Mouse (Mus musculus): Measurements from ENCODE around the gene Brap. TPM values are rescaled to one million over a fixed set of nuclear protein-coding genes. Genes with fewer than 3 reads are reported as not detected.
A peak's percentile ranks its signal among the peaks of the same experiment; 100 is the strongest.

The Brap gene
- total and polyA plus RNA-seq, 2 experiments, result 48.1 to 95.5 TPM

- TF ChIP-seq CTCF (IDR thresholded peaks at IDR 0.05; ENCODE audit: low read depth, low read length), result no peak
- no peak for TF ChIP-seq POLR2A (IDR thresholded peaks at IDR 0.05; ENCODE audit: extremely low read depth, insufficient read depth, low read length)
- Histone ChIP-seq H3K79me2 (ENCODE audit: control insufficient read depth, insufficient read depth, low read length) (peaks cover 38% of the 10 kb centered on the region), H3K4me1 (ENCODE audit: control insufficient read depth, insufficient read depth, low read length) (peaks cover 16% of the 10 kb centered on the region), H3K27ac (replicated peaks; ENCODE audit: insufficient read depth, low read depth, low read length) (peak overlapping the region; percentile 82), H3K36me3 (ENCODE audit: control insufficient read depth, insufficient read depth, low read length) (no peaks in the 10 kb centered on the region; the same call in 1 of the 2 replicates), H3K9ac (ENCODE audit: low read depth, low read length) (peak overlapping the region; percentile 97), H3K4me3 (ENCODE audit: insufficient read depth, low read depth, low read length) (peak overlapping the region; percentile 99), H3K27me3 (ENCODE audit: control insufficient read depth, insufficient read depth, low read length) (no peaks in the 10 kb centered on the region)
- DNase-seq (ENCODE audit: extremely low read depth, low read depth, low spot score), result no peak
- WGBS, result under 1% methylated on average over 58 of the region's 66 CpGs
Measured at GRCm38 (mm10) chr5:121712232-121712933, 52.0 kb downstream of the Brap start.

DNA sequence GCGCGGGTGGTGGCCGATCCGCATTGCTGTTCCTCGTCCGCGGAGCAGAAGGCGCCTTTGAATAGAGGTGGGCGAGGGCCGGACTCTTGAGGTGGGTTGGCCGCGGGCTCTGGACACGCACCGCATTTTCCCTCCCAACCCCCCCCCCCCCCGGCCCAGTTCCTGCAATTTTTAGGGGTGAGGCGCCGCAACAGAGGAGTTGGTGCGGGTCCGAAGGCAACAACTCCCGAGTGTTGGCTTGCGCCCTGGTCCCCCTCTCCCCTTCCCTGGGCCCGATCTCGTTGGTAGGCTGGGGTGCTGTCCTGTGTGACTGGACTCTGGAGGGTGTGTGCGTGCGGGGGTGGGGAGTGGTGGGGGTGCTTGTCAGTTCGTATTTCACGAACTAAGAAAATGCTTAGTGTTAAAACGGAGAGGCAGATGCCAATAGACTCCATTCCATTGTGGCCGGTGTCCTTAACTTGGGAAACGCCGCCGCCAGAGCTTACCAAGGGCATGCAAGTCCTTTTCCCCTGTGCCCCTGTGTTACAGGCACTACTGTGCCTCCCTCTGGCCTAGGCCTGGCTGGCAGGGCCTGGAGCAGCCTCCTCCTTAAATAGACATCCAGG is 52.7 kb downstream of the Brap start:
- TF ChIP-seq POLR2A (IDR thresholded peaks at IDR 0.05; ENCODE audit: extremely low read depth, insufficient read depth, low read length) (no peak), CTCF (IDR thresholded peaks at IDR 0.05; ENCODE audit: low read depth, low read length) (no peak)
- peak overlapping the region; percentile 82 for H3K27ac ChIP-seq (replicated peaks; ENCODE audit: insufficient read depth, low read depth, low read length)
- peaks cover 43% of the 10 kb centered on the region for H3K79me2 ChIP-seq (ENCODE audit: control insufficient read depth, insufficient read depth, low read length)
- peak overlapping the region; percentile 99 for H3K4me3 ChIP-seq (ENCODE audit: insufficient read depth, low read depth, low read length)
- H3K36me3 ChIP-seq (ENCODE audit: control insufficient read depth, insufficient read depth, low read length), result no peaks in the 10 kb centered on the region; the same call in 1 of the 2 replicates
- WGBS, result under 1% methylated on average over 32 of the region's 32 CpGs
- H3K4me1 ChIP-seq (ENCODE audit: control insufficient read depth, insufficient read depth, low read length), result peaks cover 16% of the 10 kb centered on the region
- H3K27me3 ChIP-seq (ENCODE audit: control insufficient read depth, insufficient read depth, low read length), result no peaks in the 10 kb centered on the region
- H3K9ac ChIP-seq (ENCODE audit: low read depth, low read length), result peak overlapping the region; percentile 97
- peak; percentile 71 for DNase-seq (ENCODE audit: extremely low read depth, low read depth, low spot score)

DNA sequence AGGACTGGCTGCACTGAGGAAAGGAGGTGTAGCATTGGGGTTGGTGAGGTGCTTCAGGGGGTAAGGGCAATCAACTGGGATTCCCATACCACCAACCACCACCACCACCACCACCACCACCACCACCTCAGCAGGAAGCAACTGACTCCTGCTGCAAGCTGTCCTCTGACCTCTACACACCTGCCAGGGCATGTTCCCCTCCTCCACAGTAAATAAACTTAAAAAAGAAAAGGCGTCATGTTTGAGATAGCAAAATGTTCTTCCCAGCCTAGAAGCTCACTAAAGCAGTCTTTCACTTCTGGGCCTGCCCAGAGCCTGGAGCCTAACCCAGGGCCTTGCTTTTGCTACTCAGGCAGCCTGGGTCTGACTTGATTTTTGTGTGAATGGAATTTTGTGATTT is 54.0 kb downstream of the Brap start:
- WGBS, result 23% methylated on average over 1 of the region's 1 CpGs
- Histone ChIP-seq H3K79me2 (ENCODE audit: control insufficient read depth, insufficient read depth, low read length) (peaks cover 47% of the 10 kb centered on the region), H3K36me3 (ENCODE audit: control insufficient read depth, insufficient read depth, low read length) (no peaks in the 10 kb centered on the region; the same call in 1 of the 2 replicates), H3K27ac (replicated peaks; ENCODE audit: insufficient read depth, low read depth, low read length) (peak overlapping the region; percentile 93), H3K4me3 (ENCODE audit: insufficient read depth, low read depth, low read length) (no peak overlapping the region), H3K4me1 (ENCODE audit: control insufficient read depth, insufficient read depth, low read length) (peaks cover 21% of the 10 kb centered on the region), H3K9ac (ENCODE audit: low read depth, low read length) (peak overlapping the region; percentile 75), H3K27me3 (ENCODE audit: control insufficient read depth, insufficient read depth, low read length) (no peaks in the 10 kb centered on the region)
- peak; percentile 94 for DNase-seq (ENCODE audit: extremely low read depth, low read depth, low spot score)
- 0 out of 2 replicates have a peak, but pooled peaks have one; percentile 18 for TF ChIP-seq POLR2A (IDR thresholded peaks at IDR 0.05; ENCODE audit: extremely low read depth, insufficient read depth, low read length)
- TF ChIP-seq CTCF (IDR thresholded peaks at IDR 0.05; ENCODE audit: low read depth, low read length), result no peak

GRCm38 (mm10) chr5:121714928-121715327 is 54.6 kb downstream of the Brap start:
- DNase-seq (ENCODE audit: extremely low read depth, low read depth, low spot score), result peak; percentile 71
- WGBS, result 17% methylated on average over 6 of the region's 6 CpGs
- H3K36me3 ChIP-seq (ENCODE audit: control insufficient read depth, insufficient read depth, low read length), result no peaks in the 10 kb centered on the region; the same call in 1 of the 2 replicates
- no peaks in the 10 kb centered on the region for H3K27me3 ChIP-seq (ENCODE audit: control insufficient read depth, insufficient read depth, low read length)
- peak overlapping the region; percentile 93 for H3K27ac ChIP-seq (replicated peaks; ENCODE audit: insufficient read depth, low read depth, low read length)
- TF ChIP-seq CTCF (IDR thresholded peaks at IDR 0.05; ENCODE audit: low read depth, low read length), result no peak
- no peak for TF ChIP-seq POLR2A (IDR thresholded peaks at IDR 0.05; ENCODE audit: extremely low read depth, insufficient read depth, low read length)
- H3K4me1 ChIP-seq (ENCODE audit: control insufficient read depth, insufficient read depth, low read length), result peaks cover 26% of the 10 kb centered on the region
- no peak overlapping the region for H3K9ac ChIP-seq (ENCODE audit: low read depth, low read length)
- no peak overlapping the region; the same call in 1 of the 2 replicates for H3K4me3 ChIP-seq (ENCODE audit: insufficient read depth, low read depth, low read length)
- peaks cover 52% of the 10 kb centered on the region for H3K79me2 ChIP-seq (ENCODE audit: control insufficient read depth, insufficient read depth, low read length)

GRCm38 (mm10) chr5:121718462-121718861 is 58.1 kb downstream of the Brap start:
- Histone ChIP-seq H3K4me1 (ENCODE audit: control insufficient read depth, insufficient read depth, low read length) (peaks cover 34% of the 10 kb centered on the region), H3K27ac (replicated peaks; ENCODE audit: insufficient read depth, low read depth, low read length) (no peak overlapping the region), H3K9ac (ENCODE audit: low read depth, low read length) (no peak overlapping the region), H3K36me3 (ENCODE audit: control insufficient read depth, insufficient read depth, low read length) (no peaks in the 10 kb centered on the region; the same call in 1 of the 2 replicates), H3K79me2 (ENCODE audit: control insufficient read depth, insufficient read depth, low read length) (peaks cover 57% of the 10 kb centered on the region), H3K4me3 (ENCODE audit: insufficient read depth, low read depth, low read length) (no peak overlapping the region), H3K27me3 (ENCODE audit: control insufficient read depth, insufficient read depth, low read length) (no peaks in the 10 kb centered on the region)
- DNase-seq (ENCODE audit: extremely low read depth, low read depth, low spot score), result no peak
- TF ChIP-seq POLR2A (IDR thresholded peaks at IDR 0.05; ENCODE audit: extremely low read depth, insufficient read depth, low read length), result no peak
- no peak for TF ChIP-seq CTCF (IDR thresholded peaks at IDR 0.05; ENCODE audit: low read depth, low read length)
- 48% methylated on average over 5 of the region's 5 CpGs for WGBS

Data from liver, adult 2 months (tissue).